Mouse (Mus musculus) heart, embryonic 13.5 days (tissue): Measurements from ENCODE around the gene Ing3. TPM values are rescaled to one million over a fixed set of nuclear protein-coding genes. Genes with fewer than 3 reads are reported as not detected.

Experiments
- ATAC-seq: fragments of 200-750 bp; cut with Nextera tagmentation; 2 replicates; pipeline ENCODE4 v1.8.0; 2017; ENCODE audit warnings: moderate TSS enrichment; ENCODE audit not compliant: insufficient number of reproducible peaks, low FRiP score, low TSS enrichment; ENCODE audit errors: extremely low read depth
- H3K27ac ChIP-seq: fragments of 300-500 bp; sonication (generic); replicated peaks from 2 replicates; pipeline ENCODE4 v1.5.1; 2015; ENCODE audit warnings: moderate library complexity, mild to moderate bottlenecking, inconsistent platforms
- H3K27me3 ChIP-seq: fragments of 300-500 bp; sonication (generic); replicated peaks from 2 replicates; pipeline ENCODE4 v1.6.1; 2015; ENCODE audit warnings: mild to moderate bottlenecking, inconsistent platforms
- H3K36me3 ChIP-seq: fragments of 300-500 bp; sonication (generic); 2 replicates; pipeline ENCODE4 v1.6.1; 2015; ENCODE audit warnings: mild to moderate bottlenecking, inconsistent platforms
- H3K4me1 ChIP-seq: fragments of 300-500 bp; sonication (generic); 2 replicates; pipeline ENCODE4 v1.6.1; 2015; ENCODE audit warnings: inconsistent platforms
- H3K4me2 ChIP-seq: fragments of 300-500 bp; sonication (generic); 2 replicates; pipeline ENCODE4 v1.6.1; 2015; ENCODE audit warnings: inconsistent platforms, mild to moderate bottlenecking, moderate library complexity
- H3K4me3 ChIP-seq: fragments of 300-500 bp; sonication (generic); 2 replicates; pipeline ENCODE4 v1.5.1; 2015; ENCODE audit warnings: moderate library complexity, mild to moderate bottlenecking, inconsistent platforms
- H3K9ac ChIP-seq: fragments of 300-500 bp; sonication (generic); 2 replicates; pipeline ENCODE4 v1.6.1; 2015; ENCODE audit warnings: inconsistent platforms, mild to moderate bottlenecking, moderate library complexity
- H3K9me3 ChIP-seq: fragments of 300-500 bp; sonication (generic); 2 replicates; pipeline ENCODE4 v1.6.1; 2016; ENCODE audit warnings: inconsistent platforms
- WGBS: fragments of 180-500 bp; shearing (Covaris S2); methylation state at CpG from one replicate; pipeline ENCODE4 v1.1.7; 2015; ENCODE audit warnings: mixed read lengths; 5-methylcytosine and 5-hydroxymethylcytosine counted together
- polyA plus RNA-seq: library from polyadenylated mRNA; unstranded; fragments of >200 nt; fragmentation: Nextera tagmentation; extraction: Ambion mirVana; gene quantifications from 2 replicates; pipeline ENCODE4 v1.2.1, GENCODE M21; 2015

Gene Ing3
- polyA plus RNA-seq, 1 experiment from 2014 or later = 30.4 TPM

- ATAC-seq = no peak
These were observed 43.7 kb downstream of the Ing3 start for GRCm38 (mm10) chr6:21993070-21993469.

GRCm38 (mm10) chr6:21998131-21998530, 48.8 kb downstream of the Ing3 start:
- H3K27ac ChIP-seq = peak overlapping the region; percentile 68
- no peaks in the 10 kb centered on the region for H3K36me3 ChIP-seq
- WGBS = 48% methylated on average over 4 of the region's 4 CpGs

More at GRCm38 (mm10) chr6:21993070-21993469, 43.7 kb downstream of the Ing3 start:
- Histone ChIP-seq H3K27me3 (0 out of 2 replicates have a peak, but pooled peaks cover 1% of the 10 kb centered on the region), H3K9ac (no peak overlapping the region), H3K27ac (no peak overlapping the region), H3K4me2 (no peak overlapping the region), H3K36me3 (no peaks in the 10 kb centered on the region), H3K9me3 (no peaks in the 10 kb centered on the region), H3K4me3 (no peak overlapping the region), H3K4me1 (peaks cover 6% of the 10 kb centered on the region)
- WGBS = 67% methylated on average over 2 of the region's 2 CpGs

DNA sequence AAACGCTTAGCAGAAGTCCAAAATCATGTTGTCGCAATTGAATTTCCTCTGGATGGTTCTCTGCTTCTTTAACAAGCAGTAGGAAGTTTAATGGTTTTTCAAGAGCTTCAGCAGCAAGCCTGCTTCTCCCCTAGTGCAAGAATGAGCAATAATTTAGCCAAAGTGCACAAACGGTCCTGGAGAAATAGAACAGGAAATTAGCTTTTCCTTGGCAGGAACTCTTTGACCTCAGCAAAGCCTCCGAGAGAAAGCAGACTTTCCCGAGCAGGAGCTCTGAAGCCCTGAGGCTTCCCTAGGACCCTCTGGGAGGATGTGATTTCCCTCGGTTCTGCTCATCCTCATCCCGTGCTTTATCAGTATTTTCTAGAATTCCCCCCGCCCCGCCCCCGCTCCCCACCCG, 49.7 kb downstream of the Ing3 start:
- Histone ChIP-seq H3K27me3 (no peaks in the 10 kb centered on the region), H3K4me2 (peak overlapping the region; percentile 48), H3K27ac (peak overlapping the region; percentile 68), H3K4me3 (0 out of 2 replicates have a peak overlapping the region, but pooled peaks have one; percentile 9), H3K9ac (peak overlapping the region; percentile 50; the same call in 1 of the 2 replicates), H3K36me3 (no peaks in the 10 kb centered on the region), H3K4me1 (peaks cover 44% of the 10 kb centered on the region), H3K9me3 (no peaks in the 10 kb centered on the region)
- WGBS = 22% methylated on average over 11 of the region's 11 CpGs
- ATAC-seq = no peak

More at GRCm38 (mm10) chr6:21998131-21998530, 48.8 kb downstream of the Ing3 start:
- ATAC-seq = no peak
- H3K9ac ChIP-seq = no peak overlapping the region
- peaks cover 42% of the 10 kb centered on the region for H3K4me1 ChIP-seq
- H3K4me2 ChIP-seq = no peak overlapping the region
- no peaks in the 10 kb centered on the region for H3K9me3 ChIP-seq
- H3K4me3 ChIP-seq = no peak overlapping the region
- no peaks in the 10 kb centered on the region for H3K27me3 ChIP-seq

- H3K36me3 ChIP-seq = no peaks in the 10 kb centered on the region
- H3K4me2 ChIP-seq = no peak overlapping the region
- peaks cover 44% of the 10 kb centered on the region for H3K4me1 ChIP-seq
- no peak for ATAC-seq
- H3K27me3 ChIP-seq = no peaks in the 10 kb centered on the region
- H3K4me3 ChIP-seq = no peak overlapping the region
- H3K27ac ChIP-seq = 0 out of 2 replicates have a peak overlapping the region, but pooled peaks have one; percentile 12
- 46% methylated on average over 6 of the region's 6 CpGs for WGBS
- no peaks in the 10 kb centered on the region for H3K9me3 ChIP-seq
- no peak overlapping the region for H3K9ac ChIP-seq
These were observed 50.7 kb downstream of the Ing3 start for GRCm38 (mm10) chr6:22000086-22000485.

DNA sequence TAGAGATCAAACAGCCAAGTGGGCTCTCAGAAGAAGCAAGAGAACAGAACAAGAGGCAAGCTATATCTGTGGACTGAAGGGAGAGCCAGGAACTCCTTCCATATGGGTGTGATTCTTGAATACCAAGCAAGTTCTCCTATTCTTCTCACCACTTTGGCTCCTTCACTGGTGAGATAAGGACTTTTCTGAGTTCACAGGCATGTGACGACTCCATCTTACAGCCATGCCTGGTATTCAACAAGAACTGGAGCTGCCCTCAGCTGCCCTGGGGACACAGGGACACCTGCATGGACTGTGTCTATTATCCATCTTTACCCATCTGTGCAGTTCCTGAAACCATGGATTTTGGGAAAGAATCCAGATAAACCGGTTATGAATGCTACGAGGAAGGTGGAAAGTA, 51.5 kb downstream of the Ing3 start:
- no peak for ATAC-seq
- Histone ChIP-seq H3K9ac (no peak overlapping the region), H3K36me3 (no peaks in the 10 kb centered on the region), H3K27me3 (no peaks in the 10 kb centered on the region), H3K4me2 (no peak overlapping the region), H3K9me3 (no peaks in the 10 kb centered on the region), H3K4me3 (no peak overlapping the region), H3K27ac (no peak overlapping the region), H3K4me1 (peaks cover 44% of the 10 kb centered on the region)
- 62% methylated on average over 3 of the region's 3 CpGs for WGBS

GRCm38 (mm10) chr6:22001284-22001916, 52.0 kb downstream of the Ing3 start:
- no peak for ATAC-seq
- WGBS = 73% methylated on average over 5 of the region's 5 CpGs
- Histone ChIP-seq H3K9me3 (no peaks in the 10 kb centered on the region), H3K4me1 (peaks cover 44% of the 10 kb centered on the region), H3K27me3 (no peaks in the 10 kb centered on the region), H3K9ac (no peak overlapping the region), H3K27ac (no peak overlapping the region), H3K36me3 (no peaks in the 10 kb centered on the region), H3K4me3 (no peak overlapping the region), H3K4me2 (no peak overlapping the region)

DNA sequence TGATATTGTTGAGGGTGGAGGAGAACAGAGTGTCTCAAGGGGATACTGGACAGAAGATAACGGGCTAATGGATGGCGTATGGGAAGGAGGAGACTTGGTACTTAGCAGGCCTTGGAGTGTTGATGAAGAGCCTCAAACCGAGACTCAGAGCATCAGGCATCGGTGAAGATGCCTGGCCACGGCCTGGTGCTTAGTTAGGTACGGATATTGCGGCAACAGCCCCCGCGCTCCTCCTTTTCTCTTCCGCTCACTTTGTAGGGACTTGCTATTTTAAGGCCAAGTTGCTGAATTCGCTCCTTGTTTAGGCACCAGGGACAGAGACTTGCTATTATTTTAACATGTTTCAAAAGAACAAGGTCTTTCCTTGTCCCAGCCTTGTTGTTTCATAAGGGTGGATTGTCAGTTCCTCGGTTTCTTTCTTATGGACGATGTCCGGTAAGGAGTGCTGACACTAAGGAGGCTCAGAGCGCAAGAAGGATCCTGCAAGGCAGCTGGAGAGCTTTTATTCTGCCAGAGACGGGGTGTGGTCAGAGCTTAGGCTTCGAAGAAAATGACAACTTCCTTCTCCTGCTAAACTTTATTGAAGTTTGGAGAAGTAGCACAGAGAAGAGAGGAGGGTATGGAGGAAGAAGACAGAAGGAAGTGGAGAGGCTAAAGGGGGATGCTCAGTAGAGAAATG, 53.3 kb downstream of the Ing3 start:
- Histone ChIP-seq H3K4me1 (peaks cover 41% of the 10 kb centered on the region), H3K36me3 (no peaks in the 10 kb centered on the region), H3K27ac (peak overlapping the region; percentile 41), H3K4me3 (no peak overlapping the region), H3K27me3 (no peaks in the 10 kb centered on the region), H3K4me2 (peak overlapping the region; percentile 23), H3K9ac (no peak overlapping the region), H3K9me3 (no peaks in the 10 kb centered on the region)
- ATAC-seq = no peak
- 50% methylated on average over 17 of the region's 17 CpGs for WGBS

GRCm38 (mm10) chr6:22003200-22003587, 53.8 kb downstream of the Ing3 start:
- no peak for ATAC-seq
- H3K9me3 ChIP-seq = no peaks in the 10 kb centered on the region
- H3K27me3 ChIP-seq = no peaks in the 10 kb centered on the region
- no peaks in the 10 kb centered on the region for H3K36me3 ChIP-seq
- peak overlapping the region; percentile 41 for H3K27ac ChIP-seq
- 22% methylated on average over 6 of the region's 6 CpGs for WGBS
- H3K9ac ChIP-seq = no peak overlapping the region
- H3K4me2 ChIP-seq = peak overlapping the region; percentile 23
- peaks cover 37% of the 10 kb centered on the region for H3K4me1 ChIP-seq
- no peak overlapping the region for H3K4me3 ChIP-seq

DNA sequence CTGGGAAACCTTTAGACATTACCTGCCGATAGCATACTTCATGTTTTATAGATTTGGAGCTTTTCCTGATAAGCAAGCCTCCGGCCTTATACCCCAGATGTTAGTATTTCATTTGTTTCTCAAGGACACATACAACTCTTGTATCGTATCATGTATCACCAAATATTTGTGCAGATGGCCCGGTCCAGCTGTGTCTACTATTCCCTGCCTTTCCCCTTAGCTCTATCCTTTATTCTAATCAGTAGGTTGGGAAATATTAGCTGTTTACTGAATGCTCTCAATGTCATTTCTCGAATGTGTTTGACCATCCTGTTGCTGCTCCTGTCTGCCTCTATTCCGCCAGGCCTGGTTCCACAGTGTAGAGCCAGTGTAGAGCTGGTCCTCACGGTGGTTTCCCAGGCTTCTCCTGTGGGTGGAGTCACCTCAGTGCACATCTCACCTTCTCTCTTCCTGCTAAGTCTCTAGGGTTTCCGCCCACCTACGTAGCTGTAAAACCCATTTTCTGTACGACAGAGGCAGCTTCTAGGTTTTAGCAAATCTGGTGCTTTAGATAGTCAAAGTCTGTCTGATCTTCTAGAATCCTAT, 54.7 kb downstream of the Ing3 start:
- H3K27ac ChIP-seq = 0 out of 2 replicates have a peak overlapping the region, but pooled peaks have one; percentile 12
- no peak overlapping the region for H3K4me3 ChIP-seq
- H3K27me3 ChIP-seq = no peaks in the 10 kb centered on the region
- H3K9ac ChIP-seq = no peak overlapping the region
- 78% methylated on average over 10 of the region's 10 CpGs for WGBS
- peaks cover 28% of the 10 kb centered on the region for H3K4me1 ChIP-seq
- no peak overlapping the region for H3K4me2 ChIP-seq
- no peaks in the 10 kb centered on the region for H3K9me3 ChIP-seq
- no peak for ATAC-seq
- no peaks in the 10 kb centered on the region for H3K36me3 ChIP-seq

DNA sequence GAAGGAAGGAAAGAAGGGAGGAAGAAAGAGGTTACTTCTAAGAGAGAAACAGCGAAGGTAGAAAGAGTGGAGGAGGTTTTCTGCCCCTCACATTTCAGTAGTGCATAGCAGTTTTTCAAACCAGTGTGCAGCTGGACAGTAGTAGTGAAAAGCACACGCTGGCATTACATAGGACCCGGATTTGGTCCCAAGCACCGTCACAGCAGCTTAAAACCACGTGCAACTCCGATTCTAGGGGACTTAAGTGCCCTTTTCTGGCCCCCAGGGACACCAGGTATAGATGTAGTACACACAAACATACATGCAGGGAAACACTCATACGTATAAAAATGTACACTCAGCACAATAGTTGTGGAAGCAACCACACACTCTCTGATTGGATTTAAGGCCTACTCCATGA, 59.0 kb downstream of the Ing3 start:
- no peaks in the 10 kb centered on the region for H3K9me3 ChIP-seq
- H3K4me3 ChIP-seq = no peak overlapping the region
- peaks cover 3% of the 10 kb centered on the region; the same call in 1 of the 2 replicates for H3K4me1 ChIP-seq
- no peak overlapping the region for H3K4me2 ChIP-seq
- 78% methylated on average over 7 of the region's 7 CpGs for WGBS
- H3K27me3 ChIP-seq = no peaks in the 10 kb centered on the region
- no peak overlapping the region for H3K27ac ChIP-seq
- H3K36me3 ChIP-seq = no peaks in the 10 kb centered on the region
- ATAC-seq = no peak
- no peak overlapping the region for H3K9ac ChIP-seq

- no peaks in the 10 kb centered on the region for H3K9me3 ChIP-seq
- H3K4me2 ChIP-seq = no peak overlapping the region
- H3K4me3 ChIP-seq = no peak overlapping the region
- no peak overlapping the region for H3K9ac ChIP-seq
- 86% methylated on average over 12 of the region's 12 CpGs for WGBS
- H3K36me3 ChIP-seq = no peaks in the 10 kb centered on the region
- no peaks in the 10 kb centered on the region for H3K27me3 ChIP-seq
- peaks cover 3% of the 10 kb centered on the region; the same call in 1 of the 2 replicates for H3K4me1 ChIP-seq
- ATAC-seq = no peak
- H3K27ac ChIP-seq = no peak overlapping the region
These were observed 60.9 kb downstream of the Ing3 start for GRCm38 (mm10) chr6:22010258-22010657.
